Mouse (Mus musculus) kidney, adult 2 months (tissue): ENCODE data around the gene Tex13b.

ENCODE experiments used
- CTCF ChIP-seq: fragments of 200-500 bp; conservative IDR thresholded peaks from 2 replicates; pipeline ENCODE4 v1.5.1; 2011; ENCODE audit warnings: low read depth, mild to moderate bottlenecking, control low read depth, low read length, moderate library complexity, mixed read lengths; ENCODE audit not compliant: insufficient read depth, insufficient read length
- POLR2A ChIP-seq: fragments of 200-500 bp; IDR thresholded peaks from one replicate; pipeline ENCODE4 v1.6.1; 2011; ENCODE audit warnings: low read depth, low read length, control low read depth

- TF ChIP-seq CTCF (no peak), POLR2A (no peak)
These were observed 7.9 kb downstream of the Tex13b start for GRCm38 (mm10) chrX:140805340-140805739.
